Mouse (Mus musculus): ENCODE data around the gene Ltbr. TPM values are rescaled to one million over a fixed set of nuclear protein-coding genes. Genes with fewer than 3 reads are reported as not detected.

Ltbr gene
- total and polyA plus RNA-seq, 3 experiments: 47.6 to 64.2 TPM; not detected in 1

DNA sequence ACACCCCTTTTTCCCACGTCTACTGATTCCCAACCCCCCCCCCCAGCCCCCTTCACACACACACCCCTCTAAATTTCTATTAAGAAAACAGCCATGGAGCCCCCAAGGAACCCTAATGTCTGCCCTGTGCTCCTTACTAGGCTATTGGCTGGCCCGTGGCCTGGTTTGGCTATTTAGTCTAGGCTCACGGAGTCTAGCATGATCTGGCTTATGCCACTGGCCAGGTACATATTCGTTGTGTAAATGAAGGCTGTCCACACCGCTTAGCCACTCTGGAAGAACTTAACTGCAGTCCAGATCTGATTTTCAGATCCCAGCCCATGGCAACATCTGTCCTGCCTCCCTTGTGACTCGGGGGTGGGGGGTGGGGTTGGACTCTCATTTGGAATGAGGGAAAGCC lies 1.1 kb upstream of the Ltbr start:
- Histone ChIP-seq H3K27ac (ENCODE audit: control insufficient read depth, low read depth, low read length) (no peak overlapping the region), H3K79me2 (ENCODE audit: control insufficient read depth, insufficient read depth, low read length, poor library complexity) (peaks cover 12% of the 10 kb centered on the region), H3K4me1 (ENCODE audit: control insufficient read depth in 1 of 2, insufficient read depth in 2 of 2, low read length in 2 of 2) (peaks cover 2 to 12% of the 10 kb centered on the region in 2 experiments; a peak in 3 of 4 replicates), H3K9ac (ENCODE audit: control insufficient read depth, low read depth, low read length, poor library complexity, severe bottlenecking) (peak overlapping the region; percentile 91; the same call in 1 of the 2 replicates), H3K4me3 (ENCODE audit: control insufficient read depth in 1 of 2, insufficient read depth in 1 of 2, low read depth in 2 of 2, low read length in 2 of 2) (no peak overlapping the region), H3K27me3 (ENCODE audit: control insufficient read depth in 1 of 2, insufficient read depth in 2 of 2, low read length in 2 of 2) (peaks cover 0 to 3% of the 10 kb centered on the region in 2 experiments; a peak in 1 of 4 replicates), H3K9me3 (replicated peaks; ENCODE audit: insufficient read depth, low read length) (no peaks in the 10 kb centered on the region), H3K36me3 (ENCODE audit: control insufficient read depth in 1 of 2, insufficient read depth in 2 of 2, low read length in 2 of 2) (peaks cover 0 to 6% of the 10 kb centered on the region in 2 experiments; a peak in 1 of 4 replicates)
- no peak for DNase-seq (ENCODE audit: low read depth, low spot score)
- TF ChIP-seq UBTF (IDR thresholded peaks at IDR 0.05; ENCODE audit: borderline replicate concordance, insufficient read depth, low read depth, low read length): no peak
- no peak for TF ChIP-seq USF2 (IDR thresholded peaks at IDR 0.05; ENCODE audit: borderline replicate concordance in 1 of 2, insufficient read depth in 1 of 2, low read depth in 1 of 2, low read length in 2 of 2)
- TF ChIP-seq CHD2 (IDR thresholded peaks at IDR 0.05; ENCODE audit: low read length): no peak
- no peak for TF ChIP-seq ELF1 (IDR thresholded peaks at IDR 0.05; ENCODE audit: low read depth, low read length)
- TF ChIP-seq EP300 (IDR thresholded peaks at IDR 0.05; ENCODE audit: low read depth in 1 of 2, low read length in 2 of 2): no peak
- TF ChIP-seq MYB (IDR thresholded peaks at IDR 0.05; ENCODE audit: low read depth, low read length): no peak
- TF ChIP-seq CTCF (IDR thresholded peaks at IDR 0.05 in 2 of 3, conservative IDR thresholded peaks at IDR 0.05 in 1 of 3; ENCODE audit: control insufficient read depth in 1 of 3, insufficient read depth in 1 of 3, low read depth in 2 of 3, low read length in 3 of 3, poor library complexity in 1 of 3, severe bottlenecking in 1 of 3): no peak
- no peak for TF ChIP-seq MYC (IDR thresholded peaks at IDR 0.05; ENCODE audit: low read depth, low read length)
- TF ChIP-seq E2F4 (IDR thresholded peaks at IDR 0.05; ENCODE audit: borderline replicate concordance, low read depth, low read length): no peak
- TF ChIP-seq MAFK (IDR thresholded peaks at IDR 0.05; ENCODE audit: borderline replicate concordance, low read depth, low read length): no peak
- no peak for TF ChIP-seq BHLHE40 (IDR thresholded peaks at IDR 0.05; ENCODE audit: borderline replicate concordance, low read depth, low read length)
- TF ChIP-seq MAX (IDR thresholded peaks at IDR 0.05; ENCODE audit: low read length): no peak
- TF ChIP-seq TCF12 (IDR thresholded peaks at IDR 0.05; ENCODE audit: low read depth, low read length): no peak
- TF ChIP-seq POLR2AphosphoS5 (IDR thresholded peaks at IDR 0.05; ENCODE audit: borderline replicate concordance, low read depth, low read length): no peak
- no peak for TF ChIP-seq MXI1 (IDR thresholded peaks at IDR 0.05; ENCODE audit: low read depth, low read length)
- TF ChIP-seq GABPA (IDR thresholded peaks at IDR 0.05; ENCODE audit: low read depth, low read length): no peak
- no peak for TF ChIP-seq HCFC1 (IDR thresholded peaks at IDR 0.05; ENCODE audit: low read depth, low read length)

- peaks cover 0 to 1% of the 10 kb centered on the region in 2 experiments; a peak in 1 of 4 replicates for H3K27me3 ChIP-seq (ENCODE audit: control insufficient read depth in 1 of 2, insufficient read depth in 2 of 2, low read length in 2 of 2)
- peak overlapping the region; percentile 74 to 96 for H3K4me3 ChIP-seq (ENCODE audit: control insufficient read depth in 1 of 2, insufficient read depth in 1 of 2, low read depth in 2 of 2, low read length in 2 of 2)
- peaks cover 12% of the 10 kb centered on the region for H3K79me2 ChIP-seq (ENCODE audit: control insufficient read depth, insufficient read depth, low read length, poor library complexity)
- H3K9me3 ChIP-seq (replicated peaks; ENCODE audit: insufficient read depth, low read length): no peaks in the 10 kb centered on the region
- peak overlapping the region; percentile 91 for H3K9ac ChIP-seq (ENCODE audit: control insufficient read depth, low read depth, low read length, poor library complexity, severe bottlenecking)
- TF ChIP-seq GATA1 (IDR thresholded peaks at IDR 0.05; ENCODE audit: low read depth, low read length) (no peak), ZMIZ1 (IDR thresholded peaks at IDR 0.05; ENCODE audit: low read depth, low read length) (no peak), USF1 (IDR thresholded peaks at IDR 0.05; ENCODE audit: low read depth, low read length) (no peak), GABPA (IDR thresholded peaks at IDR 0.05; ENCODE audit: low read depth, low read length) (no peak), USF2 (IDR thresholded peaks at IDR 0.05; ENCODE audit: borderline replicate concordance in 1 of 2, insufficient read depth in 1 of 2, low read depth in 1 of 2, low read length in 2 of 2) (no peak), UBTF (IDR thresholded peaks at IDR 0.05; ENCODE audit: borderline replicate concordance, insufficient read depth, low read depth, low read length) (no peak)
- peaks cover 0 to 6% of the 10 kb centered on the region in 2 experiments; a peak in 1 of 4 replicates for H3K36me3 ChIP-seq (ENCODE audit: control insufficient read depth in 1 of 2, insufficient read depth in 2 of 2, low read length in 2 of 2)
- no peak overlapping the region for H3K27ac ChIP-seq (ENCODE audit: control insufficient read depth, low read depth, low read length)
- no peak for DNase-seq (ENCODE audit: low read depth, low spot score)
- H3K4me1 ChIP-seq (ENCODE audit: control insufficient read depth in 1 of 2, insufficient read depth in 2 of 2, low read length in 2 of 2): peaks cover 2 to 12% of the 10 kb centered on the region in 2 experiments; a peak in 3 of 4 replicates
Measured at GRCm38 (mm10) chr6:125314231-125314563, 512 bp upstream of the Ltbr start.
